Mouse (Mus musculus) embryonic fibroblast, embryonic 13.5 days (primary cell): ENCODE data around the gene Mthfs.
"Not testable (repeated sequence)": the region's sequence is repeated elsewhere in the genome, so short reads cannot be mapped to it uniquely, and the experiment has no call there.

ENCODE experiments used
- CTCF ChIP-seq: IDR thresholded peaks from 2 replicates; pipeline ENCODE4 v1.5.1; 2011; ENCODE audit warnings: mild to moderate bottlenecking, control low read depth, low read length, moderate library complexity, borderline replicate concordance; ENCODE audit not compliant: insufficient read depth
- POLR2A ChIP-seq: IDR thresholded peaks from 2 replicates; pipeline ENCODE4 v1.6.1; 2011; ENCODE audit warnings: low read depth, mild to moderate bottlenecking, control low read depth, low read length, moderate library complexity

- not testable (repeated sequence) for TF ChIP-seq CTCF, POLR2A
These were observed 37.9 kb upstream of the Mthfs start for GRCm38 (mm10) chr9:89172539-89172938.
